Mouse (Mus musculus): ENCODE measurements around the gene Chaf1a. TPM values are rescaled to one million over a fixed set of nuclear protein-coding genes. Genes with fewer than 3 reads are reported as not detected.

Chaf1a gene
- total RNA-seq, 2 experiments from 2014 or later, result 2.7 to 3.3 TPM

DNA sequence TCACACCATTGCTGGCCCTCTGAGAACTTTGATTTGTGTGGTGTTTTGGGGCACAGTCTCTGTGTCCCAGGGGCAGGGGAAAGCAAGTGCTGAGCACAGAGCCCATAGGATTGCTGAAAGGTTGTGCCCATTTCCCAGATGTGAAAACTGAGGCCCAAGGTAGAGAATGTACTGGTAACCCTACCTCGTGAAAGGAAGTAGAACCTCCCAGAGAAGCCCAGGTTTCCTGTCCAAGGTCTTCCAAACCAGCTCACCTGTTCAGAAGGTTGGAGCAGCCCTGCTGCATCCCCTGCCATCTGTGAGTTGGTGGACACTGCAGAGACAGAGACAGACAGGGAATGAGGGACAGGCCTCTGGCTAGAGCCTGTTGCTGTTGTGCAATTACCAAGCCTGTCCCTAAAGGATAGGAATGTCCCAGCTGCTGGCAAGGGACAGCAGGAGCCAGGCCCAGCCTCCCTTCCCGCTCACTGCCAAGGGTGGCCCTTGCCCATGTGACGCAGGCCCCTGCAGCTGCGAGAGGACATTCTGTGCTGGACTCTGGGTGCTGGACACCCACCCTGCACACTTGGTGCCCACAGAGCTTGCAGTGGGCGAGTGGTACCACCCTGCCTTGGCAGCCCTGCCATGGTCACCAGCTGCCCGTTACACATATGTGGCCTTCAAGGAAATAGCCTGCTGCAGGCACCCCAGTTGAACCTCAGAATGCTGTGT is 68.2 kb downstream of the Chaf1a start:
- no peak for TF ChIP-seq CTCF (conservative IDR thresholded peaks at IDR 0.05)
- Histone ChIP-seq H3K4me3 (no peak overlapping the region; the same call in 1 of the 2 replicates), H3K27ac (peak overlapping the region; percentile 90)
- DNase-seq (ENCODE audit: low spot score in 2 of 2), result peak; percentile 52 to 56

DNA sequence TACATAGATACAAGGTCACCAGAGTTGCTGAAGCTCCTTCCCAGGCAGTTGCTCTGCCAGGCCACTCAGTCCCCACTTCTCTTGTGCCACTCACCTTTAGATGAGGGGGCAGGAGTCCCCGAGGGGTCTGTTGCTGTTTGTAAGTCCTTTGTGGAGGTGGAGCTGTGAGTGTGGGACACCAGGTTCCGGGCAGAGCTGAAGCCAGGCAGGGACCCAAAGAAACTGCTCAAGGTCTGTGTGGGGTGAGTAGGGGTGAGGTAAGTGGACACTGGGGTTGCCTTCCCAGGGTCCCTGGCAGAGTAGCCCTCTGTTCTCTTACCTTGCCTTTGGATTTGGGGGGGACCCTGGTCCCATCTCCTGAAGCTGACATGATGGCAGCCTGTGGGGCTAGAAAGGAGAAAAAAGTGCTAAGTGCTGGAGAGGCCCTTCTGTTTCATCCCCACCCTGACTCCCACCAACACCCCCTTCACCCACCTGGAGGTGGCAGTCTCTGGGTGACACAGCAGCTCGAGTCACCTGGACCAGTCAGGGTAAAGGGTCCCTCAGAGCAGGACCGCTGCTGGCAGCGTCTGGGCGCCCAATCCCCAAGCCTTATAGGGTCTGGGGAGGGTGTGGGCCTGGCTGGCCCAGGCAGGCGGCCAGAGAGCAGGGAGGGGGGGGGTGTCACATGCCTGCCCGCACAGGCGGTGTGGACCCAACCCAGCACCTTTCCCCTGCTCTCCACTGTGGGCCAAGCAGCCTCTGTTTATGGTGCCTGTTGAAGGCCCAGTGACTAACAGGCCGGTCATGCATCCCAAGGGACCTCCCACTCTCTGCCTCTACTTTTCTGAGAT is 69.2 kb downstream of the Chaf1a start, which contains the start of gene Plin4:
Plin4 (minus strand) TSS at position 585 of the 833 bp plus-strand sequence.
- Histone ChIP-seq H3K27ac (peak within 1 kb of the TSS; percentile 90), H3K4me3 (peak within 1 kb of the TSS; percentile 20; the same call in 1 of the 2 replicates)
- DNase-seq (ENCODE audit: low spot score in 2 of 2), result no peak
- no peak for TF ChIP-seq CTCF (conservative IDR thresholded peaks at IDR 0.05)

DNA sequence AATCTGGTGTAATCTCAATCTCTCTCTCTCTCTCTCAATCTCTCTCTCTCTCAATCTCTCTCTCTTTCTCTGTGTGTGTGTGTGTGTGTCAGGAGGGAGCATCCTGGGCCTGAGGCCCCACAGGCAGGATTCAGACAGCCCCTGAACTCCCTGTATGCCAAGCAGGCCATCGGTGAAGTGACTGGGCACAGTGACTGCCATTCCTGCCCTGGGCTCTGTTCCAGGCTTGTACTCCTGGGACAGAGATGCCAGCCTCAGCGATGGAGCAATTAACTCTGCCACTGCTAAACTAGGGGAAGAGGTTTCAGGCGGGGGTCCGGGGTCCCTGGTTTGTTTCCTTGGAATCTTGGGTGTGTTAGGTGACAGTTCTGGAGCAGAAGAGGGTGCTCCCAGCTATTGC is 70.3 kb downstream of the Chaf1a start:
- no peak for TF ChIP-seq CTCF (conservative IDR thresholded peaks at IDR 0.05)
- DNase-seq (ENCODE audit: low spot score in 2 of 2), result no peak
- H3K27ac ChIP-seq, result peak overlapping the region; percentile 90
- H3K4me3 ChIP-seq, result no peak overlapping the region

DNA sequence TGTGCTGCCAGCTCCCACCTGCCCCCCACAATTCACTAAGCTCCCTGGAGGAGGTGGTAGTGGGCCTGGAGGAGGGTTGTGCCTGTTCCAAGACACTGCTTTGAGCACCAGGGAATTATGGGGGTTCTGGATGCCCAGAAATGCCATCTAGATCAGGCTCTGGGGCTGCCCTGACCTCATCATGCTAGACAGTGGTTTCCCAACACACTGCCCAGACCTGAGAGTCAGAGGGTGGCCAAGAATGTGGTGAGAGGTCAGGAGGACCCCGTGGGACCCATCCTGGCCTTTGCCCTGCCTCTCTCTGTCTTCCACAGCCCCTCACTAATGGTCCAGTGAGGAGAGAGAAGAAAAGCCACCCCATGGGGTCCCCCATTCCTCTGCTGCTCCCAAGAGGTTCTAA is 70.8 kb downstream of the Chaf1a start:
- no peak for DNase-seq (ENCODE audit: low spot score in 2 of 2)
- no peak for TF ChIP-seq CTCF (conservative IDR thresholded peaks at IDR 0.05)
- H3K4me3 ChIP-seq, result no peak overlapping the region
- peak overlapping the region; percentile 90 for H3K27ac ChIP-seq

DNA sequence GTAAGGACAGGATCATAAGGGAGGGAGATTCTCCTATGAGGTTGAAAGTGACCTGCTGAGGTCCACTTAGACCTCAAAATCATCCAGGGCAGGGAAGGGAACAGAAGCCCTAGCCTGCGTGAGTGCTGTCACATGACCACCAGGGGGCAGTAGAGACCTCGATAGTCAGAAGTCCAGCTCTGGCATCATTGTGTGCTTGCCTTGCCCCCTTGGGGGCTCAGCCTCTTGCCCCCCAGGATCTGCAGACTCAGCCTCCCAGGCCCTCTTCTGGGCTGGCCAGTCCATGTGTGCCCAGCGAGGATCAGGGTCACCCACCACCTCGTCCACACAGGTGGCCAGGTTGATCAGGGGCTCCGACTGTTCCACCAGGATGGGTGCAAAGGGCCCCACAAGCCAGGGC is 71.6 kb downstream of the Chaf1a start:
- H3K27ac ChIP-seq, result no peak overlapping the region
- peak in 1 of 2 experiments; percentile 70 for DNase-seq (ENCODE audit: low spot score in 2 of 2)
- peak; percentile 95 for TF ChIP-seq CTCF (conservative IDR thresholded peaks at IDR 0.05)
- H3K4me3 ChIP-seq, result no peak overlapping the region

DNA sequence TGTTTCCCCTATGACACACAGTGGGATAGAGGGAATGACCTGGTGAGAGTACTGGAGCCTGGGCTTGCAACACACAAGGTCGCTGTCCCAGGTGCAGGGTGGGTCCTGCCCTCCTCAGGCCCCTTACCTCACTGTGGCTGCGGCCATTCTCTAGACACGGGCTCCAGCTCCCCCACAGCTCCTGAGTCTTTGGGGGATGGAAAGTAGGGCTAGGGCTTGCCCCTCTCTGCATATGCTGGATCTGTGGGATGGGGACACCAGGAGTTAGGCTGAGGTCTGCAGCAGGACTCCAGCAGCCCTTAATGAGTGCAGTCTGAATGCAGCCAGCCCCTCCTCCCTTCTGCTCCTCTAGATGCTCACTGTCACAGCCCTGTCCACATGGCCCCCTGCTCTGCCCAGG is 72.5 kb downstream of the Chaf1a start:
- no peak for DNase-seq (ENCODE audit: low spot score in 2 of 2)
- Histone ChIP-seq H3K4me3 (no peak overlapping the region), H3K27ac (no peak overlapping the region)
- TF ChIP-seq CTCF (conservative IDR thresholded peaks at IDR 0.05), result no peak

DNA sequence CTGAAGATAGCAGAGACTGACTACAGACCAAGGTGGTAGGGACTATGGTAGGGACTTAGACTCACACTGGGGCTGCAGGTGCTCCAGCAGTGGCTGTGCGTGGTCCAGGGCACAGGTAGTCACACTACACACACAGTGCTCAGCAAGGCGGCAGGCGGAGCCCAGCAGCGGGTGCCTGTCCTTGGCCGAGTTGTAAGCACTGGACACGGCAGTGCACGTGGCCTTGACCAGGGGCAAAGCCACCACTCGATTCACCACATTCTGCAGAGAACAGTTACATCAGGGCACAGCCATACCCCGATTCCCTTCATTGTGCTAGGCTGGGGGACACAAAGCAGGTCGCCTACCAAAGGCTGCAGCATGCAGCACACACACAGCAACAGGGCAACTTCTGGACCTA is 76.0 kb downstream of the Chaf1a start:
- H3K27ac ChIP-seq, result no peak overlapping the region
- DNase-seq (ENCODE audit: low spot score in 2 of 2), result no peak
- TF ChIP-seq CTCF (conservative IDR thresholded peaks at IDR 0.05), result no peak
- no peak overlapping the region for H3K4me3 ChIP-seq

DNA sequence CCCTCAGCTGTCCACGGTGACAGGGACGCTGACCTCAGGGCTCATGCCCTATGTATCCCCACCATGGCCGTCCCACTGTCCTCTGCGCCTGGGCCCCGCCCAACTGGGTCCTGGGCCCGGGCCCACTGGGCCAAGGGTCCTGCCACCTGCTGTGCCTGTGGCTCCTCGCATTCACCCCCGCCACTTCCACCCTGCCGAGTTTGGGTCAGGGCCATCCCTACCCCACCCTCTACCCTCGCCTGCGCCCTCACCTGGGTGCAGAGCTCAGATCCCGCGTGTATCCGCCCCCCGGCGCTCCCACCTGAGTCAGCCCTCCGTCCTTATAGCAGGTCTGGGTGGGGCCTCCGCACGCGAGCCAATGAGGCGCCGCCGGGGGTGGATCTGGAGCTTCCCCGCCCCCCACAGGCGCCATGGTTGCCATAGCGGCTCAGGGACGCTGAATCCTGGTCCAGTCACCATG is 77.0 kb downstream of the Chaf1a start, which contains the start of gene Plin5:
Plin5 (minus strand) TSS at position 346 of the 460 bp plus-strand sequence.
- no peak for TF ChIP-seq CTCF (conservative IDR thresholded peaks at IDR 0.05)
- Histone ChIP-seq H3K4me3 (peak within 1 kb of the TSS; percentile 38), H3K27ac (no peak within 1 kb of the TSS)
- no peak for DNase-seq (ENCODE audit: low spot score in 2 of 2)

DNA sequence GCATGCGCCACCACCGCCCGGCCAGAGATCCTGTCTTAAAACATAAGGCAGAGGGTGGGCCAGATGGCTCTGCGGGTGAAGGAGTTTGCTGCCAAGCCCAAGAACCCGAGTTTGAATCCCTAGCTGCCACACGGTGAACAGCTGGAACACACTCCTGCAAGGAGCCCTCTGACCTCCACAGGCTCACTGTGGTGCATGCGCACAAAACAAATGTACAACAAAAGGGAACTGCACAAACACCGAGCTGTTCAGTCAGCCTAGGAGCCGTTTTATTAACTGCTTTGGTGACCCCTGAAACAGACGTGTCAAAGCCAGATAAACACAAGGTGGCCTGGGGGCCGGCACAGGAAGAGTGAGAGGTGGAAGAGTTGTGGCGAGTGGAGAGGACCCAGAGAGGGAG is 79.2 kb downstream of the Chaf1a start:
- TF ChIP-seq CTCF (conservative IDR thresholded peaks at IDR 0.05), result no peak
- DNase-seq (ENCODE audit: low spot score in 2 of 2), result no peak
- Histone ChIP-seq H3K4me3 (no peak overlapping the region), H3K27ac (no peak overlapping the region)

DNA sequence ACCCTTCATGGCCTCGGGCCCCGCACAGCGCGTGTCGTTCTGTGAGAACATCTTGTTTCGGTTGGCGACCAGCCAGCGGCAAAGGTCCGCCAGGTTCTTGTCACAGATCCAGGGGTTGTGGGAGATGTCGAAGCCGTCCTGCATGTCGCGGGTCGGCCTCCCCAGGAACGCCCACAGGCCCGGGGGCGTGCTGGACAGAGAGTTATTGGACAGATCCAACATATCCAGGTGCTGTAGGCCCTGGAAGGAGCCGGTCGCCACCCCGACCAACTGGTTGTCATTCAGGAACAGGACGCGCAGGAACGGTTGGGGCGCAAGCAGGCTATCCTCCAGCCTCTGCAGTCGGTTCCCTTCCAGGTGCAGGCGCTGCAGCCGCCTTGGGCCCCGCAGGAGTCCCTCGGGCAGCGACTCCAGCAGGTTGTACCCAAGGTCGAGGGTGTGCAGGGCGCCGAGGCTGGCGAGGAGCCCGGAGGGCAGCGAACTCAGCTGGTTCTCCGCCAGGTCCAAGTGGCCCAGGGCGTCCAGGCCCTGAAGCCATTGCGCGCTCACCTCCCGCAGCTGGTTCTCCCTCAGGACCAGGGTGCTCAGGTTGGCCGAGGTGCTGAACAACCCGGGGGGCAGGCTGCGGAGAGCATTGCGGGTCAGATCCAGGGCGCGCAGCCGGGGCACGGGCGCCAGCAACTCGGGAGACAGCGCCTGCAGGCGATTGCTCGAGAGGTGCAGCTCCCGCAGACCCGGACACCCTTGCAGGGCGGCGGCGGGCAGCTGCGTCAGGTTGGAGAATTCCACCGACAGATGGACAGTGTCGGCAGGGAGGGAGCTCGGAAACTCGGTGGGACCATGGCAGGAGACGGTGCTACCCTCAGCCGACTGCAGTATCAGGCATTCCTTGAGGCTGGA is 80.0 kb downstream of the Chaf1a start:
- no peak for TF ChIP-seq CTCF (conservative IDR thresholded peaks at IDR 0.05)
- no peak overlapping the region for H3K27ac ChIP-seq
- peak overlapping the region; percentile 20 for H3K4me3 ChIP-seq
- DNase-seq (ENCODE audit: low spot score in 2 of 2), result no peak

DNA sequence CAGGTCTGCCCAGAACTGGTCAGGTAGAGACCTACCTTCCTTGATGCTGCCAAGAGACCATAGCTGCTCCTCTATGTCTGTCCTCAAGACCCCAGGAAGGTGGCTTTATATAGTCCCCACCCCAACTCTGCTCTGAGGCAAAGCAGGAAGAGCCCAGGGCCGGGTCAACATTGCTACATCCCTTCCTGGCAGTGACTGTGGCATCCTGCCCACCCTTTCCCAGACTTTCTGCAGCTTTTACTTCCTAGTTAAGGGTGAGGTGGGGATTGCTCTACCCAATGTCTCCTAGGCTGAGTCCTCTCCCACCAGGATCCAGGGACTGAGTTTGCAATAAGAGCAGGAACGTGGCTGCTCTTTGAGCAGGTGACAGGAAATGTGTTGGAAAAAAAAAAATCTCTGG is 81.6 kb downstream of the Chaf1a start, which contains the start of gene Lrg1:
Lrg1 (minus strand) TSS at position 176 of the 400 bp plus-strand sequence.
- Histone ChIP-seq H3K4me3 (no peak within 1 kb of the TSS), H3K27ac (no peak within 1 kb of the TSS)
- no peak for DNase-seq (ENCODE audit: low spot score in 2 of 2)
- no peak for TF ChIP-seq CTCF (conservative IDR thresholded peaks at IDR 0.05)

Other genes starting within 250 kb of the Chaf1a start
- 1 to 10 TPM; 5.0 to 7.4 TPM for gene Zfp119a, start 161.5 kb upstream of the Chaf1a start, total RNA-seq (2021)
- 1 to 10 TPM; 6.2 to 6.9 TPM for gene Zfp959, start 148.3 kb upstream of the Chaf1a start, total RNA-seq (2021)
- gene Zfp119b, start 90.9 kb upstream of the Chaf1a start, total RNA-seq (2021), result 1 to 10 TPM; 3.5 to 4.0 TPM
- 1 to 10 TPM; 1.0 to 1.6 TPM for gene Ebi3, start 87.8 kb upstream of the Chaf1a start, total RNA-seq (2021)
- 10 to 100 TPM; 18.1 to 19.0 TPM for gene Yju2, start 81.3 kb upstream of the Chaf1a start, total RNA-seq (2021)
- gene Shd, start 70.0 kb upstream of the Chaf1a start, total RNA-seq (2021), result 10 to 100 TPM; 23.7 to 28.4 TPM
- 10 to 100 TPM; 67.2 to 69.0 TPM for gene Fsd1, start 53.9 kb upstream of the Chaf1a start, total RNA-seq (2021)
- gene Stap2, start 34.9 kb upstream of the Chaf1a start, total RNA-seq (2021), result 1 to 10 TPM; 2.2 to 2.8 TPM
- 100 to 1,000 TPM; 101 to 103 TPM for gene Mpnd, start 34.7 kb upstream of the Chaf1a start, total RNA-seq (2021)
- gene Sh3gl1, start 3.8 kb upstream of the Chaf1a start, total RNA-seq (2021), result 10 to 100 TPM; 63.0 to 69.7 TPM
- gene Ubxn6, start 34.6 kb downstream of the Chaf1a start, total RNA-seq (2021), result 10 to 100 TPM; 82.9 to 89.3 TPM
- gene Hdgfl2, start 39.2 kb downstream of the Chaf1a start, total RNA-seq (2021), result 100 to 1,000 TPM; 122 to 135 TPM
- 10 to 100 TPM in 1 of 2 experiments, 1 to 10 TPM in 1; 7.5 to 10.1 TPM for gene Plin4, start 69.4 kb downstream of the Chaf1a start, total RNA-seq (2021)
- gene Plin5, start 77.2 kb downstream of the Chaf1a start, total RNA-seq (2021), result under 1 TPM; 0.54 to 0.76 TPM
- 1 to 10 TPM in 1 of 2 experiments, under 1 TPM in 1; 0.77 to 1.6 TPM for gene Lrg1, start 81.6 kb downstream of the Chaf1a start, total RNA-seq (2021)
- 100 to 1,000 TPM; 125 to 133 TPM for gene Sema6b, start 99.9 kb downstream of the Chaf1a start, total RNA-seq (2021)
- 1 to 10 TPM; 5.4 to 7.0 TPM for gene Tnfaip8l1, start 122.0 kb downstream of the Chaf1a start, total RNA-seq (2021)
- 10 to 100 TPM; 40.6 to 41.1 TPM for gene Mydgf, start 143.5 kb downstream of the Chaf1a start, total RNA-seq (2021)
- 10 to 100 TPM; 65.3 to 66.1 TPM for gene Dpp9, start 178.5 kb downstream of the Chaf1a start, total RNA-seq (2021)
- gene Fem1a, start 216.4 kb downstream of the Chaf1a start, total RNA-seq (2021), result 10 to 100 TPM; 36.4 to 37.1 TPM
- 1 to 10 TPM; 6.1 to 7.1 TPM for gene Ticam1, start 236.3 kb downstream of the Chaf1a start, total RNA-seq (2021)

All from layer of hippocampus, adult 2 months (tissue).